ENCODE assay signal across 25 mouse cellular contexts in genomic region chr19:31713321-31713720, GRCm38 (mm10).
"Had no signal": no experiment of that assay in that cellular context is flagged by ENCODE, and none has a peak within 500 bp of the region (broad histone marks: within the 10 kb centered on the region; RNA-seq: fewer than 3 reads in every experiment).

No protein-coding gene starts in this region.

- H3K4me1 ChIP-seq: hindbrain, embryonic 13.5 days; hindbrain, embryonic 15.5 days; limb, embryonic 10.5 days; limb, embryonic 12.5 days; liver, embryonic 12.5 days had no signal

- H3K9ac ChIP-seq: heart, embryonic 12.5 days; hindbrain, embryonic 13.5 days; hindbrain, embryonic 15.5 days; kidney, embryonic 15.5 days; limb, embryonic 12.5 days; liver, embryonic 12.5 days; liver, embryonic 14.5 days had no signal

- H3K4me2 ChIP-seq: heart, embryonic 12.5 days; hindbrain, embryonic 13.5 days; hindbrain, embryonic 15.5 days; kidney, embryonic 15.5 days; limb, embryonic 12.5 days; liver, embryonic 12.5 days had no signal

- H3K9me3 ChIP-seq: heart, embryonic 10.5 days; heart, embryonic 12.5 days; hindbrain, embryonic 13.5 days; hindbrain, embryonic 15.5 days; kidney, embryonic 15.5 days; limb, embryonic 10.5 days; limb, embryonic 12.5 days; liver, embryonic 12.5 days had no signal

- H3K4me3 ChIP-seq: gastrocnemius, adult 2 months; heart, embryonic 10.5 days; heart, embryonic 12.5 days; hindbrain, embryonic 13.5 days; hindbrain, embryonic 15.5 days; kidney, embryonic 15.5 days; left cerebral cortex, adult 2 months; limb, embryonic 10.5 days; limb, embryonic 12.5 days; liver, embryonic 12.5 days had no signal

- ATAC-seq: hindbrain, postnatal 0 days; intestine, embryonic 16.5 days; liver, embryonic 12.5 days had no signal

- H3K36me3 ChIP-seq: heart, embryonic 10.5 days; heart, embryonic 12.5 days; hindbrain, embryonic 13.5 days; hindbrain, embryonic 15.5 days; kidney, embryonic 15.5 days; limb, embryonic 10.5 days; limb, embryonic 12.5 days; liver, embryonic 12.5 days had no signal

- H3K27ac ChIP-seq: gastrocnemius, adult 2 months; heart, embryonic 10.5 days; hindbrain, embryonic 13.5 days; hindbrain, embryonic 15.5 days; hindbrain, postnatal 0 days; kidney, embryonic 15.5 days; kidney, postnatal 0 days; left cerebral cortex, adult 2 months; limb, embryonic 10.5 days; limb, embryonic 12.5 days; liver, embryonic 12.5 days; liver, embryonic 14.5 days had no signal

- DNase-seq: gastrocnemius, adult 2 months; gastrocnemius, postnatal 10 days; gastrocnemius, postnatal 25 days; heart, adult 18-20 months; heart, postnatal 10 days; heart, postnatal 36 days; kidney, adult 11 months; kidney, adult 2 months; kidney, adult 9 months; kidney, postnatal 14 days; layer of hippocampus, adult 9-11 months; liver had no signal

- H3K27me3 ChIP-seq: heart, embryonic 12.5 days; hindbrain, embryonic 13.5 days; hindbrain, embryonic 15.5 days; kidney, embryonic 15.5 days; limb, embryonic 12.5 days; liver, embryonic 12.5 days had no signal
